Mouse (Mus musculus) CH12.LX (cell line): ENCODE results near the gene Stk40.

Experiments
- CTCF ChIP-seq, 2 experiments: IDR thresholded peaks in 1 of 2; conservative IDR thresholded peaks in 1 of 2; 2 replicates each; pipeline ENCODE4 v1.5.1; 2011 to 2012; ENCODE audit warnings: low read depth in 2 of 2, low read length in 2 of 2, improper control_type of control experiment in 1 of 2, inconsistent platforms in 1 of 2, mild to moderate bottlenecking in 1 of 2, moderate library complexity in 1 of 2
- E2F4 ChIP-seq: IDR thresholded peaks from 2 replicates; pipeline ENCODE4 v1.6.1; 2011; ENCODE audit warnings: low read depth, low read length, improper control_type of control experiment; ENCODE audit not compliant: insufficient replicate concordance
- ELF1 ChIP-seq: IDR thresholded peaks from 2 replicates; pipeline ENCODE4 v1.6.1; 2014; ENCODE audit warnings: low read depth, mild to moderate bottlenecking, inconsistent platforms, low read length, improper control_type of control experiment
- IRF4 ChIP-seq: IDR thresholded peaks from 2 replicates; pipeline ENCODE4 v1.6.1; 2014; ENCODE audit warnings: low read depth, mild to moderate bottlenecking, inconsistent platforms, low read length, improper control_type of control experiment
- JUN ChIP-seq: IDR thresholded peaks from 2 replicates; pipeline ENCODE4 v1.6.1; 2011; ENCODE audit warnings: low read depth, mild to moderate bottlenecking, low read length, improper control_type of control experiment, moderate library complexity; ENCODE audit not compliant: insufficient read depth
- MAX ChIP-seq: IDR thresholded peaks from 2 replicates; pipeline ENCODE4 v1.6.1; 2011; ENCODE audit warnings: low read length, improper control_type of control experiment
- MAZ ChIP-seq: IDR thresholded peaks from 2 replicates; pipeline ENCODE4 v1.6.1; 2012; ENCODE audit warnings: low read depth, mild to moderate bottlenecking, inconsistent platforms, low read length, improper control_type of control experiment, moderate library complexity
- MEF2A ChIP-seq: IDR thresholded peaks from 2 replicates; pipeline ENCODE4 v1.6.1; 2014; ENCODE audit warnings: low read depth, mild to moderate bottlenecking, inconsistent platforms, low read length, improper control_type of control experiment, borderline replicate concordance
- POLR2A ChIP-seq: IDR thresholded peaks from 2 replicates; pipeline ENCODE4 v1.6.1; 2011; ENCODE audit warnings: low read depth, mild to moderate bottlenecking, improper control_type of control experiment, low read length

GRCm38 (mm10) chr4:126162544-126163066 is 58.8 kb downstream of the Stk40 start:
- TF ChIP-seq CTCF (conservative IDR thresholded peaks at IDR 0.05 in 1 of 2, IDR thresholded peaks at IDR 0.05 in 1 of 2; ENCODE audit: low read depth in 2 of 2, low read length in 2 of 2) (no peak), POLR2A (no peak; the same call in 1 of the 2 replicates), IRF4 (no peak), MEF2A (no peak), MAX (no peak), JUN (no peak), MAZ (no peak), E2F4 (no peak), ELF1 (no peak)
